Mouse (Mus musculus) cerebellum, adult 11-12 months (tissue): Measurements from ENCODE around the gene Fam161a.
A peak's percentile ranks its signal among the peaks of the same experiment; 100 is the strongest.
"Not testable (repeated sequence)": the region's sequence is repeated elsewhere in the genome, so short reads cannot be mapped to it uniquely, and the experiment has no call there.

ENCODE experiments used
- DNase-seq: peaks from one replicate; pipeline ENCODE4 v3.0.0; 2022

Fam161a gene

DNA sequence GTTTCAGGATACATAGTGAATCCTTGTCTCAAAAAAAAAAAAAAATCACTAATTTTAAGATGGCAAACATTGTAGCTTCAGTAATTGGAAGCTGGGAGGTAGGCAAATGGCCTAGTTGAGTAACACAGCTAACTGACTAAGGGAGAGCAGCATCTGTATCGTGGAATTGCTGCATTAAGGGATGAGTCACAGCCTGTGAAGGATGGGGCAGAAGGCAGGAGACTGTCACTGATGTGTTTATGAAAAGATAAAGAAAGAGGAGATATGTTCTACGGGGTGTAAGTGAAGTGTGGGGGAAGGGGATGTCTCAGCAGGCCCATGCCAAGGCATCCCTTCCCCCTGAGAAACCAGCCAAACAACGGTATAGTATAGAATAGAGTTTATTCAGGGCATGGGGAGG is 56.5 kb downstream of the Fam161a start:
- DNase-seq, result no peak

DNA sequence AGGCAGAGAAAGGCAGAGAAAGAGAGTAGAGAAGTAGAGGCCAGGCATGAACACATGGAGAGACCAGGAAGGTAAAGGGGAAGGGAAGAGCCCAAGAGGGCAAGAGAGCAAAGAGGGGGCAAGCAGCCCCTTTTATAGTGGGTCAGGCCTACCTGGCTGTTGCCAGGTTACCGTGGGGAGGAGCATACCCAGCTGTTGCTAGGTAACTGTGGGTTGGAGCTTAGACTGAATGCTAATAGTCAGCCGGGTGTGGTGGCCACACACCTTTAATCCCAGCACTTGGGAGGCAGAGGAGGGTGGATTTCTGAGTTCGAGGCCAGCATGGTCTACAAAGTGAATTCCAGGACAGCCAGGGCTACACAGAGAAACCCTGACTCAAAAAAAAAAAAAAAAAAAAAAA is 56.9 kb downstream of the Fam161a start:
- DNase-seq, result not testable (repeated sequence)

DNA sequence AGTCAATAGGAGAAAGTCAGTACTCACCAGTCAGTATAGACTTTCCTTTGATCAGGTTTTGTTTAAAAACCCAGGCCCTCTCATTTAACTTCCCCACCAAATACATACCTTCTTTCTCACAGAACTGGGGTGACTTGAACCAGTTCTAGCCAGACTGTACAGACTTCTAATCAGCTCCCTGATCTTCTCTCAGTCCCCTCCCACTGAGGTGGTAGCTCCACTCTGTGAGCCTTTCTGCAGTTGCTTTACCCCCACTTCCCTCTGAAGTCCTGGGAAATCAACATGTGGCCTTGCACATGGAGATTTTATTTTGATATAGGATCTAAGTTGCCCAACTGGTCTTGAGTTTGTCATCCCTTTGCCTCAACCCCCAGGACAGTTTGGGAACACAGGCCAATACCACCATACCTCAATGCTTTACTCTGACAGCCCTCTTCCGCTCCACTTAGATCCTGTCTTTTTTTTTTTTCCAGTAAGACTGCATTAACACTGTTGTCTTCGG is 57.9 kb downstream of the Fam161a start:
- no peak for DNase-seq

DNA sequence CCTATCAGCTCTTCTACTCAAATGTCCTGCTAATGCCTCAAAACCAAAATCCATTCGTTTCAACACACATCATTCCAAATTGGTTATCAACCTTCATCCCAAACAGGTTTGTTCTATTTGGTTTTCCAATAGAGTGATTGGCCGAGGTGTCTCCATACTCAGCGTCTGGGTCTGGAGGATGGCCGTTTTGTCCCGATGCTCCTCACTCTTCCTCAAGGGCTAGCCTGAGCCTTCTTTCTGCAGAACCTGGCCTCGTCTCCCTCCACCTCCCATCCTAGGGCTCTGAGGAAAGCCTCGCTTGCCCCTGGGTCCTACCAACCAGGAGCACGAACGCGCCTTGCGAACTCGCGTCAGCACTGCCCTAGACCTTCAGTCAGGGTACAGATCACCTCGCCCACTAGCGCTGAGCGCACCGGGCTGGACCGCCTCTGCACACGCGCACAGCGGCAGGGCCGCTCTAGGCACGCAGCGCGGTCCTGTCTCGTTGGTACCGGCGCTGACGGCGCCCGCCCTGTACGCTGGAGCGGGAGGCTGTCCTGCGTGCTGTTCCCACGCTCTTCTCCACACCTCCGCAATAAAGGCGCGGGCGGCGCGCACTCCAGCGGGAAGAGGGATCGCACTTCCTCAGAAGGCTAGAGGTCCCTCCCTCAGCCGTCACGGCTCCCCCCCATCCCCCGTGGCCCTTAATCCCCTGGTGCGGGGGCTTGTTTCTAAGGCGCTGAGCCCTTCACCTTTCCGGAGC is 60.2 kb downstream of the Fam161a start:
- peak; percentile 96 for DNase-seq

DNA sequence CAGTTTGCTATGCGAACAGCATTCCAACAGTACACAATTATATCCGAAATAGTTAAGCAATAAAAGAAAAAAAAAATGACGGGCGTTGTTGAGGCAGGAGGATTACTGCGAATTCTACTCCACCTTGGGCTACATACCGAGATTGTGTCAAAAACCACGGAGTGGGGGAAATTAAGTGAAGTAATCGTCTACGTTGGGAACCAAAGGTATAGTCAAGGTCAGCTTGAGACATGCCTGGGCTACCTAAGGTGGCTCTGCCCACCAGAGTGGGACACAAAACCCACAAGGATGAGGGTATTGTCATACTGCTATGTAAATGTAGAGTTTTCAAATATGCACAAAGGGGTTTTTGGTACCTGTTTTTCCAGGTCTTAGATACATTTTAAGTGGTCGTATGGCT is 60.9 kb downstream of the Fam161a start:
- no peak for DNase-seq

DNA sequence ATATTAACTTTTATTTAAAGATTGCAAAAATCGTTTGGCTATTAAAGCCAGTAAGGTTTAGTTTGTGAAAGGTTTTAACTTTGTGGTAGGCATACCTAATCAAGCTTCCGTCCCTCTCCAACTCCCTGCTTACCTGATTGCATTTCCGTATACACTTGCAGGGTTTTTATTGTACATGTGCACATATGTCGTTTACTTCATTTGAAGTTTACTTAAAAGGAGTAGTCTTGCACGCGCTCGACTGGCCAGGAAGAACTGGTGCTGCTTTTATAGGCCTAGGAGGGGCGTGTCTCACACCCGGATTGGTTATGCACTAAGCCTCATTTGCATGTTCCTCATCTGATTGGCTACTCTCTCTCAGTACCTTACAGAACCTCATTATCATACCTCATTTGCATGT is 61.7 kb downstream of the Fam161a start:
- not testable (repeated sequence) for DNase-seq

DNA sequence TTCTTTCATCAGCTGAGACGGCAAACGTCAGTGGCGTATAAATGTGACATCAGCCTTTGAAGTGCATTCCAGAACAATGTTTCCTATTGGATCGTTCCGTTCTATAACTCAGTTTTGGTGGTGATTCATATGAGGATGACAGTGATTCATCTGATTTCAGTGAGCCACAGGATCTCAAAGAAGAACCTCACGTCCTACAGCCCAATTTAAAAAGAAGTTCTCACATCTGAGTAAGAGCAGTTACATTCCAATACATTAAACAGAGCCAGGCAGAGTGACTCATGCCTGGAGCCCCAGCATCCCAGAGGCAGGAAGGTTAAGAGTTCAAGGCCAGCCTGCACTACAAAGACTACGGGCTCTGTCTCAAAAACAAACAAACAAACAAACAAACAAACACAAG is 67.5 kb downstream of the Fam161a start:
- DNase-seq, result no peak

DNA sequence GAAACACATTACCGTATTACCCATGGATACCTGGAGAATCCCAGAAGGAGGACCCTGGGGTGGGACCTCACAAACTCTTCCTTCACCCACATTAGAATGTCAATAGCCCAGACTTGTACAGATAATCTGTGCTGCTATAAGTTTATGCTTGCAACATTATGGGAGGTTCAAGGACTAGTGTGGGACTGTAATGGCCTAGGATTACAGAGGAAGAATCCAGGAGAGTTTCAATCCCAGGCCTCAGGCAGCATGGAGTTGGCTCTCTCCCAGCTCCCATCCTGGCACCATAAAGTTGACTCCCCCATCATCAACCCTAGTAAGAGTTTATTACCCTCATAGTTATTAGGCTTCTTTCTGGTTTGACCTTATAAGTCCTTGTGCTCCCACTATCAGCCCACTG is 71.2 kb downstream of the Fam161a start:
- no peak for DNase-seq
